15 mouse cellular contexts compared by ENCODE assay signal in genomic region chr14:77456876-77457275, GRCm38 (mm10).
DNase-seq lines count a peak whose midpoint lies in the region; ATAC-seq lines count a peak whose summit lies in the region.
"Had no signal": no experiment of that assay in that cellular context is flagged by ENCODE, and none has a peak within 500 bp of the region (broad histone marks: within the 10 kb centered on the region; RNA-seq: fewer than 3 reads in every experiment).

No protein-coding gene starts in this region.

- 50% methylated on average over 7 of the region's 7 CpGs for WGBS in neural tube, embryonic 15.5 days

- H3K27me3 ChIP-seq in neural tube, embryonic 15.5 days (replicated peaks) = no peaks in the 10 kb centered on the region
- H3K27me3 ChIP-seq: heart, embryonic 13.5 days; liver, embryonic 15.5 days had no signal

- peak; percentile 15 to 20 for DNase-seq in heart, adult 18-20 months
- DNase-seq in heart, postnatal 36 days = no peak
- DNase-seq in neural tube, embryonic 10.5 days (ENCODE audit: extremely low spot score, low spot score) = no peak
- peak; percentile 44 to 61 for DNase-seq in cerebellum, postnatal 25 days
- peak; percentile 20 for DNase-seq in skeletal muscle tissue, adult 2 months (ENCODE audit: low read depth, low spot score)
- DNase-seq in embryo, embryonic 10 days (ENCODE audit: low spot score) = no peak
- DNase-seq in adrenal gland, postnatal 36 days = no peak
- DNase-seq: adrenal gland, postnatal 14 days; embryo, embryonic 11 days; kidney, postnatal 10 days had no signal

- H3K9me3 ChIP-seq in neural tube, embryonic 15.5 days (replicated peaks) = no peaks in the 10 kb centered on the region
- H3K9me3 ChIP-seq: heart, embryonic 13.5 days; liver, embryonic 15.5 days had no signal

- no peak overlapping the region for H3K4me3 ChIP-seq in neural tube, embryonic 15.5 days (replicated peaks)
- H3K4me3 ChIP-seq: heart, embryonic 13.5 days; liver, embryonic 15.5 days had no signal

- H3K4me2 ChIP-seq in neural tube, embryonic 15.5 days = no peak overlapping the region
- H3K4me2 ChIP-seq: heart, embryonic 13.5 days; liver, embryonic 15.5 days had no signal

- H3K36me3 ChIP-seq in neural tube, embryonic 15.5 days = no peaks in the 10 kb centered on the region
- H3K36me3 ChIP-seq: heart, embryonic 13.5 days; liver, embryonic 15.5 days had no signal

- no peak overlapping the region for H3K9ac ChIP-seq in neural tube, embryonic 15.5 days (replicated peaks)
- H3K9ac ChIP-seq: heart, embryonic 13.5 days; liver, embryonic 15.5 days had no signal

- intact Hi-C loops in heart, postnatal 36 days (cut with DNase I) = no loop called here

- ATAC-seq in neural tube, embryonic 15.5 days (ENCODE audit: low FRiP score) = no peak
- ATAC-seq: hindbrain, embryonic 16.5 days had no signal

- H3K4me1 ChIP-seq in neural tube, embryonic 15.5 days = peaks cover 12% of the 10 kb centered on the region; the same call in 1 of the 2 replicates
- H3K4me1 ChIP-seq: liver, embryonic 15.5 days had no signal

- H3K27ac ChIP-seq in neural tube, embryonic 15.5 days (replicated peaks) = peak overlapping the region; percentile 30; the same call in 1 of the 2 replicates
- H3K27ac ChIP-seq: heart, embryonic 13.5 days; liver, embryonic 15.5 days; macrophage had no signal

Comparison
In these comparisons a context has a peak if more than half of its experiments do, and no peak if none do; other contexts are left out.
1. DNase-seq: peak in heart, adult 18-20 months (2 of 2), cerebellum, postnatal 25 days (2 of 2) and skeletal muscle tissue, adult 2 months (single experiment); none in heart, postnatal 36 days (0 of 2), neural tube, embryonic 10.5 days (single experiment), embryo, embryonic 10 days (single experiment) and adrenal gland, postnatal 36 days (0 of 2).